Mouse (Mus musculus): ENCODE data around the gene Ifrd1.
"Not testable (repeated sequence)": the region's sequence is repeated elsewhere in the genome, so short reads cannot be mapped to it uniquely, and the experiment has no call there.

The Ifrd1 gene

DNA sequence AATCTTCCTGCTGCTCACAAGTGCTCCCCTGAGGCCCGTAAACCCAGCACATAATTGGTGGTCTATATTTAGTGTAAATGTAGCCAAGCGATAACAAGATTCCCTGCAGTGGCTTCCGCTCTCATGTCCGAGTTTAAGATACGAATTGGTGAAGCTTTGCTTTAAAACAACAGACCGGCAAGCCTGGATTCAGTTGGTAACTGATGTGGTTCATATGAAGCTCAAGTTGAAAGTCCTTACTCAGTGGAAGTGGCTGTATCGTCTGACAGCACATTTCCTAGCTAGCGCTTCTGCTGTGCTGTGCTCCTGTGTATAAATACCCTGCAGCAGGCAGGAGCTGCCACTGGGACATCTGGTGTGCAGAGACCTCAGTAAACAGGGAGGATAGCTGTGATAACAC, 49.0 kb downstream of the Ifrd1 start, which contains the start of gene Lsmem1:
TSS of gene Lsmem1 (minus strand) at position 189 of the 400 bp plus-strand sequence.
- no peak for DNase-seq (ENCODE audit: low read depth)

DNA sequence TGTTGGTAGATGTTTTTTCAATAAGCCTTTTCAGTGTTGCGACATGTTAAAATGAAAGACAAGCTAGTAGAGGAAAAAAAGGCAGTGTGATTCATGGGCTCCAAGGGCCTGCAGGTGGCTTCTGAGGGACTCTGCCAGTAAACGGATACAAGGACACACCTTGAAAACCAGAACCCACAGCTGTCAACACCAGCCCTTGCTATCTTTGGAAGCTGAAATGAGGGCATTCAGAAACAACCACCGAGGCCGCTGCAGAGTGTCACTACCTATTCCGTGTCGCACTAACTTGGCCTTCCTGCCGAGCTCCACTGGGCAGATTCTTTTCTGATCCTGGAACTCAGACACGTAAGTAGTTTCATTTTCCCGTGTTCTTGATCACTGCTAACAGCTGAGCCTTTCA, 49.9 kb downstream of the Ifrd1 start:
- DNase-seq (ENCODE audit: low read depth) = no peak

DNA sequence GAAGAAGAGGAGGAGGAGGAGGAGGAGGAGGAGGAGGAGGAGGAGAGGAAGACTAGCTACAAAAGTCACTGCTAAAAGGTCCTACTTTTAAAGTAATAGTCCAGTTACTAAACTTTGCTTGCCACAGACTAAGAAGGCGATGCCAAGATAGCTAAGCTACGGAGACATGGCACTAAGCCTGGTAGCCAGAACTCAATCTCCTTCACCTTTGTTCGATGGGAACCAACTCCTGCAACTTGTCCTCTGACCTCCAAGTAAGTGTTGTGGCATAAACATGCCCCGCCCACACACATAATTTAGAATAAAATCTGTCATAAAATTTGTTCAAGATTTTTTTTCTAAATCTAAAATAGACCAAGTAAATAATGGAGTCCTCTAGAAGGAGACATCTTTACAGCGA, 50.3 kb downstream of the Ifrd1 start:
- DNase-seq (ENCODE audit: low read depth) = no peak

DNA sequence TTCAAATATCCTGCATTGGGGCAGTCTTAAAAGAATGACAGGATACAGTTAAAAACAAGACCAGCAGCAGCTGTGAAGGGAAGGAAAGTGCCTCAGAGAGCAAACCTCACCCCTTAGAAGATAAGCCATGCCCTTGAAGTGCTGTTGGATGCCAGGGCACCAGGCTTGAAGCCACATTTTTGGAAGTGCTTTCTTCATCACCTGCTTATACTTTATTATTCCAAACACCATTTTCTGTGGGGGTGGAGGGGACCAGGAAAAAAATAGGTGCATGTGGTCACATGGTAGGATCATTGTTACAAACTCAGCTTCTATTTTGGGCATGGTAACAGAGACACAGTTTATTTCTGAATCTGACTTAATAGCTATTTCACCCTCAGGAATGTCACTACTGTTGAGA, 50.8 kb downstream of the Ifrd1 start:
- no peak for DNase-seq (ENCODE audit: low read depth)

DNA sequence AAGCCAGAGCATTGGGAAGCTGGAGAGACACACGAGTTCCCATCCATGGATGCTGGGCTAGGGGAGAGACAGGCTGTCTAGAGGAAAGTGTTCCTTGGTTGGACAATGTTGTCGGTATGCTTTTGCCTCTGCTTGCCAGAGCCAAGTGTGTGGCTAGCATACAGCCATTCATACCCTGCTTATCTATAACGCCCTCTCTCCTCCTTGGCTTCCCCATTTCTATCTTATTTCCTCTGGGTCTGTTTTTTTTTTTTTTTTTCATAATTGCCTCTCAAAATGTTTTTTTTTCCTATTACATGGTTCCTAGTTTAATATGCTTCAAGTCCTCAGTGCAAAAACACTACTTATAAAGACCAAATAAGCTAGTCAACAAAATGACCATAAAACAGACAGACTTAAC, 62.8 kb downstream of the Ifrd1 start:
- no peak for DNase-seq (ENCODE audit: low read depth)

DNA sequence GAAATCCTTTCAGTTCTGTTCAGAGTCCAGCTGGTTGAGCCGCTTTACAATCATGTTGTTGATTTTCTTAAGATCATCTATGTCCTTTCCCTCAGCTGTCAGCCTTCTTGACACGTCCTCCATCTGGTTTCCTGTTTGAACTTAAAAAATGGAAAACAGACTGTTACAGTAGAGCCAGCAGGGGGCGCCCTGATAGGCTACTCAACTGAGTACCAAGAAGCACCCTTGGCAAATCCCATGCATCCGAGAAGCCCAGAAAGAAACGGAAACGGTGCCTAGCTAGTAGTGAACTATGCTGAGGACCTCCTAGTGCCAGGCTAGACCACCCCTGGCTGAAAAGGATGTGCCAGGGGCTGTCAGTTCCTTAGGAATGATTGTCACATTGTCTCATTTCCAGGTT, 71.2 kb downstream of the Ifrd1 start:
- DNase-seq (ENCODE audit: low read depth) = no peak

DNA sequence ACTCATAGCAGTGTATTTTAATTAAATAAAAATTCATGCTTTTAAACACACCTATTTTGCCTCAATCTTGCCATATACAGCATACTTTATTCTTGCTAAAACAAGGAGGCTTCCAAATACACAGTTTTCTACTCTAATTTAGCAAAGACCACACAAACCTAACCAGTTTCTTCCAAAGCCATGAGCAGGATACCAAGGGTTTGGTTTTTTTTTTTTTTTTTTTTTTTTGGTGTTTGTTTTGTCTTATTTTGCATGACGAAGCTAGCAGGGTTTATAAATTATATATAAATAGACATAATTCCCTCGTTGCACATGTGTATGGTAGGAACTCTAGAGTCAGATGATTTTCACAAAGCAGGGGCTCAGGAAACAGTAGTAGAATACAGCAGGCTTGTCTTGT, 72.1 kb downstream of the Ifrd1 start:
- DNase-seq (ENCODE audit: low read depth) = no peak

DNA sequence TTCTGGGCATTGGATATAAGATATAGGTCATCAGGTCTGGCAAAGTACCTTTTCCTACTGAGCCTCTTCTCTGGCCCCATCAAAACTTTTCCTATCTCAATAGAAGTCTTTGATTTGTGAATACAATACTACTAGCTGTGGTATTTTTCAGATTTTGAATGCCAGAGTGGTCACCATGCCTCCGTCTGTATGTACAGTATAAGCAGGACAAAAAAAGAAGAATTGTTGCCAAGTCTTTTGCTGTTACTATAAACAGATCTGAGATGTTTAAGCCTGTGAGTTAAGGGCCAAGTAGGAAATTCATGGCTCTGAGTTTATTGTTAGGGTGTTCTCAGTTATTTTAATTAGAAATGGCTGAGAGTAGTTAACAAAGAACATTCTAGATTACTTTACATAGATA, 73.1 kb downstream of the Ifrd1 start:
- DNase-seq (ENCODE audit: low read depth) = not testable (repeated sequence)

DNA sequence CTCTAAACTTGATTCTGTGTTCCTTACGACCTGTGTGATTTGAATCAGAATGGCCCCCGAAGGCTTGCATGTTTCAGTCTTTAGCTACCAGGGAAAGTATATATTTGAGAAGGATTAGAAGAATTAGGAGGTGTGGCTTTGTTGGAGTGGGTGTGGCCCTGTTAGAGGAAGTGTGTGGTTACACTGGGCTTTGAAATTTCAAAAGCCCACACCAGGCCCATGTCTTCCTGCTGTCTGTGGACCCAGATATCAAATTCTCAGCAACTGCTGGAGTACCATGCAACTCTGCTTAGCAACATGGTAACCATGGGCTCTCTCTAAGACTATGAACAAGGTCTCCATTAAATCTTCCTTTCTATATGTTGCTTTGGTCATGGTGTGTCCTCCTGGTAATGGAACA, 76.7 kb downstream of the Ifrd1 start:
- DNase-seq (ENCODE audit: low read depth) = no peak

DNA sequence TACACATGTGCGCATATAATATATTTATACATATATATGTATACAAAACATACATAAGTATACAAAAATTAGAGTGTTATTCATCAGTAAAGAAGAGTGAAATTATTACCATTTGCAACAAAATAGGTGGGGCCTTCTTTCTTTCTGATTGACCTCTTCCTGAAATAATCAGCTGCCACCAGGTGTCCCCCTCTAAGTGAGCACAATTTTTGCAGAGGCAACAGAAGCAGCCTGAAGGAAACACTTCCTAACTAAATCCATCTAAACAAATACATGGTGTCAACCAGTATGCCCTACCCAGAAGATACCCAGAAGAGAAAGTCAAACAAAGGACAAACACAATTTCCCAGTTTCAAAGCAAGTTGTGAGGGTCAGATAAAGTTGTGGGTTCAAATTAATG, 78.6 kb downstream of the Ifrd1 start:
- DNase-seq (ENCODE audit: low read depth) = no peak

DNA sequence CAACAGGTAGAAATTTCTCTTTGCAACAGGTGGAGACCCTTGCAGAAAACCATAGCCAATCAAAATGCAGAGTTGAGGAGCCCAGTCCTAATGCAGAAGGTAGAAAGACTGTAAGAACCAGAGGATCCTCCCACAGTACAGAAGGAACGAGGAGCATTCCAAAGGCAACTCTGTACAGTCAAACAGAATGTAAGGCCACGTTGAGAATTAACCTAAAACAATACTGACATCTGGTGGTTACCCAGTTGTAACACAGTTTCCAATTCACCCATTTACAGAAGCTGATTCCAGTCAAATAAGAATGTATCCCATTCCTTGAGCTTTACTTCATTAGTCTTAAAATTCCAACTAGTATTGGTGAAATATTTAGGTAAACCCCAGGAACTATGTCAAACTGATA, 83.7 kb downstream of the Ifrd1 start:
- peak; percentile 14 for DNase-seq (ENCODE audit: low read depth)

DNA sequence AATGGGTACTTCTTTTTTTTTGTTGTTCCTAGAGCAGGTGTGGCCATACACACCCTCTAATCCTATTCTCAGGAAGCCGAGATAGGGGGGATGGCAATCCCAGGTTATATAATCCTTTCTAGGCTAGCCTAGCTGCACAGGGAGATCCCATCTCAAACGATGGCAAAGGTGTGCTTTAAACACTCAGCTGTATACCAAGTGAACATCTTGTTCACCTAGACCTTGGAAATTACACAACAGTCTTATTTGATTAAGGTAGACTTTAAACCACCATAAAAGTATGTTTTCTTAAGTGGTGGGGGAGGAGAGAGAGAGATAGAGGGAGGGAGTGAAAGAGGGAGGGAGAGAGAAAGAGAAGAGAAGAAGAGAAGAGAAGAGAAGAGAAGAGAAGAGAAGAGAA, 87.5 kb downstream of the Ifrd1 start:
- DNase-seq (ENCODE audit: low read depth) = no peak

DNA sequence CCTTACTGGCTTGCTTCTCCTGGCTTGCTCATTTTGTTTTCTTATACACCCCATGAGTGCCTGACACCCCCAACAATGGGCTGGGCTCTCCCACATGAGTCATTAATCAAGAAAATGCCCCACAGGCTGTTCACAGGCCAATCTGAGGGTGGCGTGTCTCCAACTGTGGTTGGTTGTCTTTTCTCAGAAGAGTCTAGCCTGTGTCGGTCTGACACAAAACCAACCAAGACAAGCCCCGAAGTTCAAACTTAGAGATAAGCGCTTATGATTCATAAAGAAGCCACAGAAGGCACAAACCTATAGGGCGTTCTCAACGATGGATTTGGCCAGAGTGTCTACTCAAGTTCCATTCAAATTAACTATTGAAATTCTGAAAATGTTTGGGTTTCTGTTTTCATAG, 94.1 kb downstream of the Ifrd1 start:
- no peak for DNase-seq (ENCODE audit: low read depth)

DNA sequence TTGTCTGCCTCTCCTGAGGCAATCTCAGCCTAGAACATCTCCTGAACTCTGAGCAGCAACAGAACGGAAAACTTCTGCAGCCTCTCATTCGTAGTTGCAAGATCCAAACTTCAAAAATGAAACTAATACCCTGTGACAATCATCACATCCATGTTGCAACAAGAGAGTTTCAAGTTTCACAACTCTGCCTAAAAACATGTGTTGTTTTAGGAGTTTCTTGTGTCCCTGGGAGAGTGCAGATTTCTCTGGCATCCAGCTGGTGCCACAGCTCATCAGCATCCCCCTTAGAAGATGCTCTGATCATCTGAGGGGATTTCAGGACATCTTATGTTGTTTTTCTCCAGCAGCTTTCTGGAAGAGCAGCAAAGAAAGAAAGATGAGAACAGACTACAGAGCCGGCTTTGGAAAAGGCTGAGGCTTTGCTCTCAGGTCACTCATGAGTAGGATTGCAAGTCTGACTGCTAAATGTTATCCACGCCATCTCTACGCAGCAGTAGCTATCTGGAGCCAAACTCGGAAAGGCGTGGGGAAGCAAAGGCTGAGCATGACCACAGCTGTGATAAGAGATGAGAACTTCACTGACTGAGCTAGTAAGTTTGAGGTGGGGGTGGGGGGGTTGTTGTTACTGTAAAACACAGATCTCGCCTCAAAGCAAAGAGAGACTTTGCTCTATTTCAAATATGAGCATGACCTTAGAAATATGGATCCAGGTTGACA, 95.8 kb downstream of the Ifrd1 start:
- DNase-seq (ENCODE audit: low read depth) = peak; percentile 44
